Mouse (Mus musculus) E14TG2a.4 (cell line): ENCODE data around the gene Apopt1.

ENCODE experiments used
- CTCF ChIP-seq: conservative IDR thresholded peaks from 2 replicates; pipeline ENCODE4 v1.5.1; 2014; ENCODE audit warnings: low read length
- POU5F1 ChIP-seq: IDR thresholded peaks from 2 replicates; pipeline ENCODE4 v1.6.1; 2014; ENCODE audit warnings: low read length, borderline replicate concordance

DNA sequence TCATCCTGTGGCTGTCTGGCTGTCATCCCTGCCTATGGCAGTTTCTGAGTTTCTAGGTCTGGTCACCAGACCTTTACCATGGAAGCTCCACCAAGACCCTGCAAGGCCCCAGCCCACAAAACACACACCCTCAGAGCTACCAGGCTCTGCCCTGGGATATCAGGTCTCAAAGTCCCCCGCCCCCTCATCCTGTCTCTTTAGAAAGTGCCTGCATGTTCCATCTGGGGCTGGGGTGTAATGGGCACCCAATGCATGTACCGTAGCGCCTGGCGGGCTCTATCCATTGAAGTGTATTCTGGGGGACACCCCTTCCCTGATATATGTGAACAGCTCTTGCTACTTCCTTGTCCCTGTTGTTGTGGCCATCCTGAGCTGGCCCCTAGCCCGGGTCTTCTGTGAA lies 20.2 kb upstream of the Apopt1 start:
- TF ChIP-seq CTCF (no peak), POU5F1 (no peak)
